Mouse (Mus musculus): ENCODE results near the gene Rragd.
"Not testable (repeated sequence)": the region's sequence is repeated elsewhere in the genome, so short reads cannot be mapped to it uniquely, and the experiment has no call there.

Gene Rragd

GRCm38 (mm10) chr4:32982716-32983175 is at the start of gene Rragd:
Gene Rragd (plus strand): TSS chr4:32983037.
- DNase-seq, result peak; percentile 40 to 66

GRCm38 (mm10) chr4:32936762-32937341 is 46.0 kb upstream of the Rragd start:
- DNase-seq, result no peak

GRCm38 (mm10) chr4:32939521-32939920 is 43.3 kb upstream of the Rragd start:
- no peak for DNase-seq

GRCm38 (mm10) chr4:32939964-32940363 is 42.9 kb upstream of the Rragd start:
- no peak for DNase-seq

GRCm38 (mm10) chr4:32940984-32941383 is 41.9 kb upstream of the Rragd start:
- no peak for DNase-seq

- no peak for DNase-seq
These were observed 35.2 kb upstream of the Rragd start for GRCm38 (mm10) chr4:32947631-32948030.

GRCm38 (mm10) chr4:32948696-32949095 is 34.1 kb upstream of the Rragd start:
- no peak for DNase-seq

GRCm38 (mm10) chr4:32950356-32951034 is 32.3 kb upstream of the Rragd start, which contains the start of gene Ankrd6:
Gene Ankrd6 (minus strand): TSS chr4:32950841.
- DNase-seq, result peak; percentile 74 to 79

GRCm38 (mm10) chr4:32951035-32951940 is 31.5 kb upstream of the Rragd start:
- DNase-seq, result no peak

GRCm38 (mm10) chr4:32952681-32953080 is 30.2 kb upstream of the Rragd start:
- no peak for DNase-seq

GRCm38 (mm10) chr4:32956423-32956822 is 26.4 kb upstream of the Rragd start:
- no peak for DNase-seq

- DNase-seq, result no peak
These were observed 21.4 kb upstream of the Rragd start for GRCm38 (mm10) chr4:32961394-32961793.

- not testable (repeated sequence) for DNase-seq
These were observed 18.2 kb upstream of the Rragd start for GRCm38 (mm10) chr4:32964619-32965018.

- DNase-seq, result no peak
These were observed 5.5 kb upstream of the Rragd start for GRCm38 (mm10) chr4:32977331-32977730.

- DNase-seq, result no peak
These were observed 2.8 kb upstream of the Rragd start for GRCm38 (mm10) chr4:32980061-32980460.

GRCm38 (mm10) chr4:32981617-32982016 is 1.2 kb upstream of the Rragd start:
- no peak for DNase-seq

- DNase-seq, result peak; percentile 47 to 82
These were observed 659 bp upstream of the Rragd start for GRCm38 (mm10) chr4:32982041-32982715.

- peak; percentile 76 to 90 for DNase-seq
These were observed 629 bp downstream of the Rragd start for GRCm38 (mm10) chr4:32983176-32984155.

- peak in 1 of 2 experiments; percentile 12 for DNase-seq
These were observed 1.4 kb downstream of the Rragd start for GRCm38 (mm10) chr4:32984242-32984641.

- DNase-seq, result no peak
These were observed 2.2 kb downstream of the Rragd start for GRCm38 (mm10) chr4:32984801-32985675.
